Mouse (Mus musculus) lung, embryonic 15.5 days (tissue): ENCODE measurements around the gene Washc1. TPM values are rescaled to one million over a fixed set of nuclear protein-coding genes. Genes with fewer than 3 reads are reported as not detected.

ENCODE experiments used
- ATAC-seq: fragments of 200-750 bp; cut with Nextera tagmentation; 2 replicates; pipeline ENCODE4 v1.8.0; 2017; ENCODE audit warnings: moderate number of reproducible peaks, borderline replicate concordance; ENCODE audit not compliant: low FRiP score, low TSS enrichment; ENCODE audit errors: extremely low read depth
- H3K27ac ChIP-seq: fragments of 300-500 bp; sonication (generic); 2 replicates; pipeline ENCODE4 v1.5.1; 2015; ENCODE audit warnings: moderate library complexity, mild to moderate bottlenecking, inconsistent platforms
- H3K27me3 ChIP-seq: fragments of 300-500 bp; sonication (generic); 2 replicates; pipeline ENCODE4 v1.6.1; 2015; ENCODE audit warnings: inconsistent platforms
- H3K36me3 ChIP-seq: fragments of 300-500 bp; sonication (generic); 2 replicates; pipeline ENCODE4 v1.6.1; 2015; ENCODE audit warnings: inconsistent platforms
- H3K4me1 ChIP-seq: fragments of 300-500 bp; sonication (generic); 2 replicates; pipeline ENCODE4 v1.6.1; 2015; ENCODE audit warnings: inconsistent platforms
- H3K4me2 ChIP-seq: fragments of 300-500 bp; sonication (generic); 2 replicates; pipeline ENCODE4 v1.6.1; 2015; ENCODE audit warnings: inconsistent platforms, mild to moderate bottlenecking, moderate library complexity
- H3K4me3 ChIP-seq: fragments of 300-500 bp; sonication (generic); 2 replicates; pipeline ENCODE4 v1.5.1; 2015; ENCODE audit warnings: mild to moderate bottlenecking, inconsistent platforms
- H3K9ac ChIP-seq: fragments of 300-500 bp; sonication (generic); 2 replicates; pipeline ENCODE4 v1.6.1; 2015; ENCODE audit warnings: inconsistent platforms
- H3K9me3 ChIP-seq: fragments of 300-500 bp; sonication (generic); 2 replicates; pipeline ENCODE4 v1.6.1; 2016; ENCODE audit warnings: inconsistent platforms
- WGBS: fragments of 180-500 bp; shearing (Covaris S2); methylation state at CpG from one replicate; pipeline ENCODE4 v1.1.7; 2015; 5-methylcytosine and 5-hydroxymethylcytosine counted together
- polyA plus RNA-seq: library from polyadenylated mRNA; unstranded; fragments of >200 nt; fragmentation: Nextera tagmentation; extraction: Ambion mirVana; gene quantifications from 2 replicates; pipeline ENCODE4 v1.2.1, GENCODE M21; 2015

Washc1 gene
- polyA plus RNA-seq, 1 experiment from 2014 or later = 37.4 TPM

GRCm38 (mm10) chr17:66092065-66092464 is 19.3 kb upstream of the Washc1 start:
- 82% methylated on average over 2 of the region's 2 CpGs for WGBS
- H3K9ac ChIP-seq = no peak overlapping the region
- H3K4me2 ChIP-seq = no peak overlapping the region
- no peak overlapping the region for H3K27ac ChIP-seq
- no peak overlapping the region for H3K4me3 ChIP-seq
- H3K36me3 ChIP-seq = peaks cover 22% of the 10 kb centered on the region
- no peaks in the 10 kb centered on the region for H3K4me1 ChIP-seq
- no peaks in the 10 kb centered on the region for H3K9me3 ChIP-seq
- no peak for ATAC-seq
- H3K27me3 ChIP-seq = no peaks in the 10 kb centered on the region

GRCm38 (mm10) chr17:66092664-66093063 is 18.7 kb upstream of the Washc1 start:
- no peak for ATAC-seq

GRCm38 (mm10) chr17:66100566-66101379 is 10.6 kb upstream of the Washc1 start:
- WGBS = under 1% methylated on average over 41 of the region's 41 CpGs
- Histone ChIP-seq H3K9ac (peak overlapping the region; percentile 96), H3K4me1 (peaks cover 10% of the 10 kb centered on the region), H3K27me3 (no peaks in the 10 kb centered on the region), H3K4me3 (peak overlapping the region; percentile 92), H3K4me2 (peak overlapping the region; percentile 85), H3K27ac (peak overlapping the region; percentile 95), H3K9me3 (no peaks in the 10 kb centered on the region), H3K36me3 (no peaks in the 10 kb centered on the region)
- ATAC-seq = no peak

More at GRCm38 (mm10) chr17:66092664-66093063, 18.7 kb upstream of the Washc1 start:
- no peaks in the 10 kb centered on the region for H3K27me3 ChIP-seq
- H3K9ac ChIP-seq = no peak overlapping the region
- H3K36me3 ChIP-seq = peaks cover 18% of the 10 kb centered on the region
- H3K27ac ChIP-seq = no peak overlapping the region
- H3K4me2 ChIP-seq = no peak overlapping the region
- H3K4me3 ChIP-seq = no peak overlapping the region
- no peaks in the 10 kb centered on the region for H3K9me3 ChIP-seq
- no peaks in the 10 kb centered on the region for H3K4me1 ChIP-seq
- WGBS = 69% methylated on average over 3 of the region's 3 CpGs

GRCm38 (mm10) chr17:66101380-66102330 is 9.7 kb upstream of the Washc1 start, which contains the start of gene Ndufv2:
Gene Ndufv2, minus strand, starts transcription at chr17:66101559.
- no peaks in the 10 kb centered on the region for H3K36me3 ChIP-seq
- ATAC-seq = peak; percentile 100
- no peaks in the 10 kb centered on the region for H3K9me3 ChIP-seq
- under 1% methylated on average over 67 of the region's 67 CpGs for WGBS
- peak within 1 kb of the TSS; percentile 95 for H3K27ac ChIP-seq
- peak within 1 kb of the TSS; percentile 96 for H3K9ac ChIP-seq
- H3K4me2 ChIP-seq = peak within 1 kb of the TSS; percentile 85
- H3K4me3 ChIP-seq = peak within 1 kb of the TSS; percentile 92
- H3K4me1 ChIP-seq = peaks cover 10% of the 10 kb centered on the region
- H3K27me3 ChIP-seq = no peaks in the 10 kb centered on the region

- 87% methylated on average over 7 of the region's 7 CpGs for whole genome bisulfite sequencing
- no peak for ATAC-seq
- no peaks in the 10 kb centered on the region for H3K36me3 ChIP-seq
- peaks cover 10% of the 10 kb centered on the region for H3K4me1 ChIP-seq
- no peaks in the 10 kb centered on the region for H3K27me3 ChIP-seq
- no peak overlapping the region for H3K27ac ChIP-seq
- H3K4me2 ChIP-seq = no peak overlapping the region
- no peak overlapping the region for H3K9ac ChIP-seq
- H3K4me3 ChIP-seq = no peak overlapping the region
- H3K9me3 ChIP-seq = no peaks in the 10 kb centered on the region
These were observed 7.3 kb upstream of the Washc1 start for GRCm38 (mm10) chr17:66104076-66104475.

- no peak overlapping the region for H3K4me3 ChIP-seq
- H3K9me3 ChIP-seq = no peaks in the 10 kb centered on the region
- WGBS = 47% methylated on average over 10 of the region's 10 CpGs
- H3K27me3 ChIP-seq = no peaks in the 10 kb centered on the region
- no peak overlapping the region for H3K4me2 ChIP-seq
- H3K27ac ChIP-seq = no peak overlapping the region
- H3K9ac ChIP-seq = no peak overlapping the region
- peaks cover 10% of the 10 kb centered on the region; the same call in 1 of the 2 replicates for H3K4me1 ChIP-seq
- ATAC-seq = no peak
- no peaks in the 10 kb centered on the region for H3K36me3 ChIP-seq
These were observed 4.6 kb upstream of the Washc1 start for GRCm38 (mm10) chr17:66106601-66107267.

- Histone ChIP-seq H3K4me1 (peaks cover 15% of the 10 kb centered on the region), H3K27ac (no peak overlapping the region), H3K27me3 (no peaks in the 10 kb centered on the region), H3K36me3 (no peaks in the 10 kb centered on the region), H3K4me3 (no peak overlapping the region), H3K9me3 (no peaks in the 10 kb centered on the region), H3K9ac (no peak overlapping the region), H3K4me2 (no peak overlapping the region)
- ATAC-seq = no peak
- WGBS = 56% methylated on average over 8 of the region's 8 CpGs
These were observed 3.9 kb upstream of the Washc1 start for GRCm38 (mm10) chr17:66107466-66107865.

- H3K4me2 ChIP-seq = no peak overlapping the region
- 72% methylated on average over 4 of the region's 4 CpGs for WGBS
- H3K4me1 ChIP-seq = peaks cover 20% of the 10 kb centered on the region
- no peak overlapping the region for H3K27ac ChIP-seq
- no peaks in the 10 kb centered on the region for H3K9me3 ChIP-seq
- H3K9ac ChIP-seq = no peak overlapping the region
- H3K4me3 ChIP-seq = no peak overlapping the region
- H3K36me3 ChIP-seq = no peaks in the 10 kb centered on the region
- no peak for ATAC-seq
- no peaks in the 10 kb centered on the region for H3K27me3 ChIP-seq
These were observed 3.1 kb upstream of the Washc1 start for GRCm38 (mm10) chr17:66108198-66108597.

- Histone ChIP-seq H3K27me3 (no peaks in the 10 kb centered on the region), H3K4me2 (peak overlapping the region; percentile 68), H3K4me1 (peaks cover 20% of the 10 kb centered on the region), H3K9me3 (no peaks in the 10 kb centered on the region), H3K36me3 (peaks cover 21% of the 10 kb centered on the region), H3K27ac (peak overlapping the region; percentile 76), H3K4me3 (peak overlapping the region; percentile 98), H3K9ac (peak overlapping the region; percentile 86; the same call in 1 of the 2 replicates)
- 25% methylated on average over 6 of the region's 6 CpGs for whole genome bisulfite sequencing
- no peak for ATAC-seq
These were observed 599 bp upstream of the Washc1 start for GRCm38 (mm10) chr17:66110746-66111145.

GRCm38 (mm10) chr17:66112166-66112565 is 821 bp downstream of the Washc1 start:
- Histone ChIP-seq H3K4me2 (peak overlapping the region; percentile 68), H3K4me3 (peak overlapping the region; percentile 98), H3K4me1 (peaks cover 20% of the 10 kb centered on the region), H3K27me3 (no peaks in the 10 kb centered on the region), H3K9me3 (no peaks in the 10 kb centered on the region), H3K36me3 (peaks cover 35% of the 10 kb centered on the region), H3K9ac (peak overlapping the region; percentile 86), H3K27ac (no peak overlapping the region)
- no peak for ATAC-seq
- WGBS = 20% methylated on average over 4 of the region's 4 CpGs

- Histone ChIP-seq H3K9me3 (no peaks in the 10 kb centered on the region), H3K36me3 (peaks cover 56% of the 10 kb centered on the region), H3K4me1 (no peaks in the 10 kb centered on the region), H3K27ac (no peak overlapping the region), H3K4me2 (no peak overlapping the region), H3K9ac (no peak overlapping the region), H3K4me3 (no peak overlapping the region), H3K27me3 (no peaks in the 10 kb centered on the region)
- 83% methylated on average over 8 of the region's 8 CpGs for WGBS
- ATAC-seq = no peak
These were observed 7.6 kb downstream of the Washc1 start for GRCm38 (mm10) chr17:66118991-66119390.
